ENCODE assay signal across 20 mouse cellular contexts in the genomic region with DNA sequence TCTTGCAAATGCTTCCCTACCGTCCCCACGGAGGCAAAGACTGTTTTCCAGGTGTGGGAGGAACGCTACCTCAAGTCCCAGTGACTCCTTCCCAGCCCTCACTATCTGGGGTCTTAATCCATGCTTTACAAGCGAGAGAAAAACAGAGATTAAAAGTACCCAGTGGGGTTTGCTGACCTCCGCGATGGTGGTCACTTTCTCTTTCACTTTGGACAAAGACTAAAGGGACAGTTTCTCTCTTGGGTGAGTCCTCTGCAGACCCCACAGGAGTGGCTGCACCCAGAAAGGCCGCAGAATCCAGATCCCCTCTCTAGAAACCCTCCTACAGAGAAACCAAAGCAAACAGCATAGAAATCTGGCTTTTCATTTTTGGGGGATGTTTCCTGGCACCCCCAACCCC.
DNase-seq lines count a peak whose midpoint lies in the region; ATAC-seq lines count a peak whose summit lies in the region.
"Had no signal": no experiment of that assay in that cellular context is flagged by ENCODE, and none has a peak within 500 bp of the region (broad histone marks: within the 10 kb centered on the region; RNA-seq: fewer than 3 reads in every experiment).

No protein-coding gene starts in this region.

- no peak overlapping the region for H3K27ac ChIP-seq in kidney, embryonic 15.5 days
- no peak overlapping the region for H3K27ac ChIP-seq in limb, embryonic 10.5 days
- H3K27ac ChIP-seq: forebrain, embryonic 15.5 days; heart, embryonic 13.5 days; midbrain, embryonic 12.5 days had no signal

- 46% methylated on average over 7 of the region's 7 CpGs for WGBS in kidney, embryonic 15.5 days
- 51% methylated on average over 7 of the region's 7 CpGs for WGBS in limb, embryonic 10.5 days

- no peaks in the 10 kb centered on the region for H3K36me3 ChIP-seq in kidney, embryonic 15.5 days
- no peaks in the 10 kb centered on the region for H3K36me3 ChIP-seq in limb, embryonic 10.5 days
- H3K36me3 ChIP-seq: forebrain, embryonic 15.5 days; G1E; heart, embryonic 13.5 days; midbrain, embryonic 12.5 days had no signal

- peaks cover 9% of the 10 kb centered on the region for H3K4me1 ChIP-seq in kidney, embryonic 15.5 days
- H3K4me1 ChIP-seq in limb, embryonic 10.5 days: peaks cover 47% of the 10 kb centered on the region

- no peaks in the 10 kb centered on the region for H3K9me3 ChIP-seq in kidney, embryonic 15.5 days (replicated peaks)
- no peaks in the 10 kb centered on the region for H3K9me3 ChIP-seq in limb, embryonic 10.5 days (replicated peaks)
- H3K9me3 ChIP-seq: forebrain, embryonic 15.5 days; heart, embryonic 13.5 days; midbrain, embryonic 12.5 days had no signal

- intact Hi-C loops in left cerebral cortex, postnatal 10 days (cut with DNase I): loop anchor here (5.0 kb wide), 1 partner anchor 92 kb away; no protein-coding TSS in a partner anchor

- H3K27me3 ChIP-seq in kidney, embryonic 15.5 days: peaks cover 49% of the 10 kb centered on the region
- peaks cover 51% of the 10 kb centered on the region for H3K27me3 ChIP-seq in limb, embryonic 10.5 days (ENCODE audit: low read depth, poor library complexity, severe bottlenecking)

- peak; percentile 44 to 87 for DNase-seq in adrenal gland, adult (ENCODE audit: inconsistent age in 2 of 2, low spot score in 1 of 2)
- DNase-seq in adrenal gland, postnatal 4 days (ENCODE audit: low spot score in 2 of 2): no peak
- DNase-seq in kidney, postnatal 10 days: no peak
- peak; percentile 33 for DNase-seq in urinary bladder, adult 2 months (ENCODE audit: low spot score)
- no peak for DNase-seq in urinary bladder, postnatal 4 days (ENCODE audit: low spot score in 2 of 2)
- DNase-seq in limb, embryonic 10.5 days (ENCODE audit: low spot score): no peak
- DNase-seq in left cerebral cortex, postnatal 10 days (ENCODE audit: extremely low spot score in 1 of 2, low spot score in 2 of 2): no peak
- DNase-seq: cerebellum, postnatal 14 days; embryo, embryonic 11 days; heart, postnatal 36 days; kidney, adult 18-20 months; layer of hippocampus, postnatal 36 days; thymus, postnatal 36 days had no signal

- ATAC-seq in kidney, embryonic 15.5 days (replicated peaks; ENCODE audit: low FRiP score): no peak
- ATAC-seq: CD4-positive, CD25-positive, alpha-beta regulatory T cell, adult 4 months; forebrain, embryonic 15.5 days; hindbrain, embryonic 16.5 days had no signal

- H3K4me2 ChIP-seq in kidney, embryonic 15.5 days: 0 out of 2 replicates have a peak overlapping the region, but pooled peaks have one; percentile 9
- H3K4me2 ChIP-seq: forebrain, embryonic 15.5 days; heart, embryonic 13.5 days; midbrain, embryonic 12.5 days had no signal

- H3K4me3 ChIP-seq in kidney, embryonic 15.5 days (replicated peaks): no peak overlapping the region
- no peak overlapping the region for H3K4me3 ChIP-seq in limb, embryonic 10.5 days
- H3K4me3 ChIP-seq: forebrain, embryonic 15.5 days; heart, embryonic 13.5 days; midbrain, embryonic 12.5 days had no signal

- H3K9ac ChIP-seq in kidney, embryonic 15.5 days: no peak overlapping the region
- H3K9ac ChIP-seq: forebrain, embryonic 15.5 days; heart, embryonic 13.5 days; midbrain, embryonic 12.5 days had no signal

Comparison
In these comparisons a context has a peak if more than half of its experiments do, and no peak if none do; other contexts are left out.
1. DNase-seq: peak in adrenal gland, adult (2 of 2) and urinary bladder, adult 2 months (single experiment); none in adrenal gland, postnatal 4 days (0 of 2), kidney, postnatal 10 days (single experiment), urinary bladder, postnatal 4 days (0 of 2), limb, embryonic 10.5 days (single experiment) and left cerebral cortex, postnatal 10 days (0 of 2).